Mouse (Mus musculus) mouse embryonic stem cell (cell line): ENCODE measurements around the gene Plekha3.

Source experiments
- in situ Hi-C, 2 experiments: fragments of 300-500 bp; cut with MboI; formaldehyde crosslinking; loops; 1 replicate in 1 of 2; 3 replicates in 1 of 2; pipeline ENCODE4 v1.14.3; 2019 to 2020; ENCODE audit warnings: low sequenced_read_pairs in 2 of 2, low pct_unique_long_range_greater_than_20kb in 1 of 2, mixed read lengths in 1 of 2; ENCODE audit not compliant: unreplicated experiment in 1 of 2

Plekha3 gene

DNA sequence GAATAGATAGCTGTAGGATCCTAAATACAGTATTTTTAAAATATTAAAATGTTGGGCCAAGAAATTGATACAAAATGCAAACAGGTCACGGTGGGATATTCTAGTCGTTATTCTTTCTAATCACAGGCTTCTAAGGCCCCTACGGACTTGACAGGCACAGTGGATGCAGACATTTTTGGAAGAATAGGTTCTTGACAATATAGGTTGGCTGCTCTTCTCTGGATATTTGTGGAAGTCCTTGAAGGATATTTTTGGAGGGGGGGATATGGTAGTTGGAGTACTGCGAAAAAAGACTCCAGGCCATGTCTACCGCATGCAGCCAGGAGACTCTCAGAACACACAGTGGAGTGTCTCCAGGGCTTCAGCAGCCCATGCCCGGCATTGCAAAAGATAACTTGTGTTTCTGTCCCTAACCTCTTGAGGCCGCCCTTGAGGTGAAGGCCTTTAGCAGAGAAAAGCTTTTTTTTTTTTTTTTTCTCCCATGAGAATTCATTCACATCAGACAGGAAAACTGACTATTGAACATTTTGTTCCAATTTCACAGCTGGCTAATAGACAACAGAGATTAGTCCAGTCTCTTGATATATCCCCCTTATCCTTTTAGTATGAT, 1.5 kb upstream of the Plekha3 start:
- in situ Hi-C loops = no loop called here

DNA sequence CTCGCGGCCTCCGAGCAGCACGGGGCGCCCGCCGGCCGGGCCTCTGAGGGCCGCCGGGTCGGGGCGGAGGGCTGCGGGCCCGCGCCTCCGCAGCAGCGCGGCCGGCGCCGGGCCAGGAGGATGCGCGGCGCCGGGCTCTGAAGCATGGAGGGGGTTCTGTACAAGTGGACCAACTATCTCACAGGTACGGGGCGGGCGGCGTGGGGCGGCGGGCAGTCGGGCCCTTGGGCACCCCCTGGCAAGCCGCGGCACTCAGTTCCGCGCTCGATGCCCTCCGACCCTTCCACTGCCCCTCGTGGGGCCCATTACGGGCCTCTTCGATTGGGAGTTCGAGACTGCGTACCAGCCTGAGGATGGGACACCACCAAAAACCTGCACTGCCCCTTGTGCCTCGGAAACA, 370 bp downstream of the Plekha3 start:
- in situ Hi-C loops = no loop called here

DNA sequence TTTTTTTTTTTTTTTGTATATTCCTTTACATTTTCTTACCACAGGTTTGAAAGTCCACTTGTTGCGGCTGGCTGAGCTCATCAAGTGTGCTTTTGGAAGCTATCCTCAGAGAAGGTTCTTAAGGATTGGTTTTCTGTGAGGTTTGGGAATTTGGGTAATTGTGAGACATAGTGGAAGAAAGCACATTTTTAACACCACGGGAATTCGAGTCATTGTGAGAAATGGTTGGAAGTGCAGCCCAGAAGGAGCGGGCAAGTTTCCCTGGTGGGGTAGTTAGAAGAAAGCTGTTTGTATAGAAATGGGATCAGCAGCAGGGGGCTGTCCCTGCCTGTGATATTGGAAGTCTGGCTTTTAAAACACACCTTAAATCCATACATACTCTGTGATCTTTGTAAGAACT, 868 bp downstream of the Plekha3 start:
- in situ Hi-C loops = no loop called here

DNA sequence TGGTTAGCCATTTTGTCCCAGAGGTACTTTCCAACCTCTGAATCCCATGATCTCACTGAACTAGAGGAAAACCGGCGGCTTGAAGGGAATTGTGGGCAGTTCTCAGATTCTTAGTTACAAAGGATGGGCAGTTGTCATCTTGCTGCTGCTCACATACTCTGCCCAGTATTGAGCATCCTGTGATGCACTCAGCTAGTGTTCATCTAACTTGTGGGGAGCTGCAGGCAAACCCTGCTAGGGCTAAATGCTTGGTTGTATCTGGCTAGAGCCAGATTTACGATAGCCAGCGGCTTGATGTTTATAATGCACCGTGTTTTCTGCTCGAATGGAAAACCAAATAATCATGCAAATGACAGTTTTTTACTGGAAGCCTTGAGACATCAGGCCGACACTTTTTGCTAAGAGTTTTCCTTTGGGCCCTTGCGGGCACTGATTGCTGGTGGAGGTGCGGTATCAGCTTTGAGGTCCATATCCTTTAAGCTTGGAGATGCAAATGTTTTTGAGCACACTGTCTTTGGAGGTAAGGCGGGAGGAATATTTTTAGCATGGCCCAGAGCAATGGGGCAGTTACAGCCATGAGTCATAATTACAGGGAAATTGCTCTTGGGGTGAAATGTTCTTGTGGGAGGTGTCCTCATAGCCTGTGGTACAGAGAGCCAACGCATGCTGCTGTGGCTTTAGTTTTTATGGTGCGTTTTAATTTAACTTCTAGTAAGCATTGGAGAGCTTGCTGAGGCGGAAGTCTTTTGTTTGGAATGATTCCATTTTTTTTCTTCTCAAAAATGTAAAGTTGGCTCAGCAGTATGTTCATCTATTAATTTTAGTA, 1.5 kb downstream of the Plekha3 start:
- in situ Hi-C loops = no loop called here

DNA sequence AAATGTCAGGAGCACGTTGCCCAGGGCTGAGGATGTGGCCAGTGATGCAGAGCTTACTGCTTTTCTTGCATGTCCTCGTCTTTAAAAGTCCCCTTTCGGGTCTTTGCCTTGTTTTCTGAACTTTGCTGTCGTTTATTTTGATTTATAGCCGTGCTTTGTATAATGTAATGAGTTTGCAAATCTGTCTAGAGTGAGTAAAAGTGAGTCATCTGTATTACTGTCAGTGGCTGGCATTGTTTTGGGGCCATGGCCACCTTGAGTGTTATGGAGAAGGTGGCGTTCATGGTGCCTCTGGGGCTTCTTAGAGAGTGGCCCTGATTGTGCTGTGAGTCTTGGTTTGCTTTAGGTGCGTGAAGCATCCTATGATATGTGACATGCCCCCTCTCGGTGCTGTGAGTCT, 7.2 kb downstream of the Plekha3 start:
- in situ Hi-C loops = no loop called here

DNA sequence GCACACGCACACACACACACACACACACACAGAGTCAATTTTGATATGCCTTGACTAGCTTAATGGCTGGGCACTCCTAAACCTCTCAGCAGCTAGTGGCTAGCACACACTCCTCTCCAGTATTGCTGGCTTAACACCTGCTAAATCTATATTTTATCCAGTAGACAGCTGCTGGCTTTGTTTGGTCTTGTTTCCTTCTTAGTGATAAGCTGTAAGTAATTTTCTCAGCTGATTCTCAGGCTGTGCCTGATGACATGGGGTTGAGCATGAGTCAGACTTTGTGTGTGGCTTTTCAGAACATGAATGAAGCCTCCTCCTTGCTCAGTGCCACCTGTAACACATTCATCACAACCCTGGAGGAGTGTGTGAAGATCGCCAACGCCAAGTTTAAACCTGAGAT, 11.9 kb downstream of the Plekha3 start:
- in situ Hi-C loops = no loop called here

DNA sequence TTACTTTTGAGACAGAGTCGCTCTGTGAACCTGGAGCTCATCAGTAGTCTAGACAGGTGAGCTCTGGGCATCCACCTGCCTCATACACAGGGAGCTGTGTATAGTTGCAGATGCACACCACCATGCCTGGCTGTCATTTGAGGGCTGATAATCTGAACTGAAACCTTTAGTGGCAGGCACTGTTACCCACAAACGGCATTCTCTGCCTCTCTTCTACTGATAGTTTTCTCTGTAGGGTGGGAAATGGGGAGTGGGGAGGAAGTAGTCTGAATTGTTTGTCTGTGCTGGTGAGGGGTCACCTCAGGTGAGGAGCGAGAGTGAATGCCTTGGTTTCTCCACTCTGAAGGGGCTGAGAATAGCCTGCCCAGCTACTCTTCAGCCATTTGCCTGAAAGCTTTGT, 12.5 kb downstream of the Plekha3 start:
- in situ Hi-C loops = no loop called here

DNA sequence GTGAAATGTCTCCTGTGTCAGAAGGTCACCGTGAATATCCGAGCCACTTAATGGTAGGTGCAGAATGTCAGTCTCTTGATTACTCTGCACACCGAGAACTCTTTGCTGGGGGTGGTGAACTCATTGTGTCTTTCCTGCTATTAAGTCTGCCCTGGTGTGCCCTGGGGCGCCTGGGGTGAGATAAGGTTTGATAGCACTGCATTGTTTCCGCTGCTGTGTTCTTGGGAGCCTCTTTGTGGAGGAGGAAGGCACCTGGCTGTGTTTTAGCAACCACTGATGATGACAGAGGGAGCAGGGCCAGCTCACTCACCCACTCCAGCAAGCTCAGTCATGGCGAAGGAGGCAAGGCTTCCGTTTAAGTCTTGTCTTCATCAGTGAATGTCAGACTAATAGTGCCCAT, 13.1 kb downstream of the Plekha3 start:
- in situ Hi-C loops = no loop called here

DNA sequence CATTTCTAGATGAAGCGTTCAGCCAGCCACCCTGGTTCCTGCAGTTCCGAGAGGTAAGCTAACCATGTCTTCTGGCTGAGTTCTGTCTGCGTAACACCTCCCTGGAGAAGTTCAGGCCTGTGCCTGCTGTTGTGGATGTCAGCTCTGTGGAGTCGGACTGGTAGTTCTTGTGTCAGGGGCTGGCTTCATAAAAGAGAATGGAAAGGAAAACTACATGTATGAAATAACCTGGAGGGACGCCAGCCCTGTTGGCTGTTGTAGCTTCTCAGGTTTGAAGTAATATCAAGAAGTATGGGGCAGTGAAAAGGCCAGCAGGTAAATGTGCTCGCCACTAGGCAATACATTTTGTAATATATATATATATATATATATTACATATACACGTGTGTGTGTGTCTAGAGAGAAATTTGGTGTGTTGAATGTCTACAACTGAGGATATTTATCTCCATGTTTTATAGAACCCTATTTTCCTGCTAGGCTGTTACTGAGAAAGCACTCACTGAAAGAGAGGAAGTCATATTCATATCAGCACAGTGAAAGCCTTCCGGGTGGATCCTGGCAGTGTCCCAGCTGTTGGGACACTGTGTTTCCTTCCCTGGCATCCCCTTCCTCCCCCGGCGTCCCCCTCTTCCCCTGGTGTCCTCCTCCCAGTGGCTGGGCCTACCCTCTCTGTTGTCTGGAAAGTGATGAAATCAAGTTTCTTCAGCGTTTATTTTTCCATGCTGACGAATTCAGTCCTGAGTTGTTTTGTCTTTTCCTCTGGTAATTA, 15.5 kb downstream of the Plekha3 start:
- in situ Hi-C loops = no loop called here

DNA sequence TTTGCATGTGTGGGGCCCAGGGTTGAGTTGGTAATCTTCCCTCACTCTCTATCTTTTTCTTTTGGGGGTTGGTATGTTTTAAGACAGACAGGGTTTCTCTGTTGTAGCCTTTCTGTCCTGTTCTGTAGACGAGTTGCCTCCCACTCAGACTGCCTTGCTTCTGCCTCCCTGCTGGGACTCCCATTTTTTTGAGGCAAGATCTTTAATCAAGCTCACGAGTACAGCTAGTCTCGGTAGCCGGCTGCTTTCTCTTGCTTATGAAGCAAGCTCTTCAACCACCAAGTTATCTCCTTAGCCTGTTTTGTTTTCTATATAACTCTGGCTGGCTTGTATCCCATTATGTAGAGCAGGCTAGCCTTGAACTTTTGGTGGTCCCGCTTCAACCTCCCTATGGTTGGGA, 18.7 kb downstream of the Plekha3 start:
- in situ Hi-C loops = no loop called here

DNA sequence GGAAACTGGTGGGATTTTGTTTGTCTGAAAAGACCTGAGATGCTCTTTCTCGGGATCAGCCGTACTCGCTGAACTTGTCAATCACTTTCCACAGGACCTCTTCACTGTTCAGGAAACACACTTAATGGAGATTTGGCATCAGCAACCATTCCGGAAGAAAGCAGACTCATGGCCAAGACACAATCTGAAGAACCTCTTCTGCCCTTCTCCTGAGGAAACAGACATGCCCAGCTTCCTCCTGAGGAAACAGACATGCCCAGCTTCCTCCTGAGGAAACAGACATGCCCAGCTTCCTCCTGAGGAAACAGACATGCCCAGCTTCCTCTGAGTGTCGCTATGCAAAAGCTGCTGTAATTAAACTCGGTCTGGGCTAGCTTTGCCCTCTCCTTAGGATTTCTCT, 20.2 kb downstream of the Plekha3 start:
- in situ Hi-C loops = no loop called here

DNA sequence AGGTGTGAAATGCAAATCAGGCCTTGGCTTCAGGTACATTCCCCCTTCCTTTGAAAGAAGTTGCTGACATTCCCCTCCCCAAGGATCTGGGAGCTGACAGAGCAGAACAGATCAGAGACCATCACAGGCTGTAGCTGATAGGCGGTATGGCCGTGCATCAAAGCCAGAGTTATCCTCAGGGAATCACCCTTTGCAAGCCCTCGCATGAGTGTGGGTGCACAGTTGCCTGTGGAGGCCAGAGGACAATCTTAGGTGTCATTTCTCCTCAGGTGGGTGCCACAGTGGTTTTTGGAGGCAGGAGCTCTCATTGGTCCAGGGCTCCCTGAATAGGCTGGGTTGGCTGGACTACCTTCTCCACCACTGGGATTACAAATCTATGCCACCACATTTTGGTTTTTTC, 27.1 kb downstream of the Plekha3 start:
- in situ Hi-C loops = no loop called here

DNA sequence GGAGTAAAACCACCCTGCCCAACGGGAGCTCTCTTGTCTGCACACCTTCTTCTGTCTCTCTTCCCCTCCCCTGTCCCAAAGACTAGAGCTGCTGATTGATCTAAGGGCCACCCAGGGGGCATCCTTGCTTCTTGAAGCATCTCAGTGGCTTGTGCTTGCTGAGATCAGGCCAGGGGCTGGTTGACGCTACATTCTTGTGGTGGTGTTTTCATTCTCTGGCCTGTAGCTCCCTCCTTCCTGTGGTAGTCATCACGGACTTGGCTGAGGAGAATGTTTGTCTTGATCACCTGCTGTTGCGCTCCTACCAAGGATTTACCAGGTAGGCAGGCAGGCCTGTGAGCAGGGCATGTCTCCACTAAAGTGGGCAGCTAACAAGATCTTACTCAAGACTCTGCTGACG, 27.7 kb downstream of the Plekha3 start:
- in situ Hi-C loops = no loop called here

DNA sequence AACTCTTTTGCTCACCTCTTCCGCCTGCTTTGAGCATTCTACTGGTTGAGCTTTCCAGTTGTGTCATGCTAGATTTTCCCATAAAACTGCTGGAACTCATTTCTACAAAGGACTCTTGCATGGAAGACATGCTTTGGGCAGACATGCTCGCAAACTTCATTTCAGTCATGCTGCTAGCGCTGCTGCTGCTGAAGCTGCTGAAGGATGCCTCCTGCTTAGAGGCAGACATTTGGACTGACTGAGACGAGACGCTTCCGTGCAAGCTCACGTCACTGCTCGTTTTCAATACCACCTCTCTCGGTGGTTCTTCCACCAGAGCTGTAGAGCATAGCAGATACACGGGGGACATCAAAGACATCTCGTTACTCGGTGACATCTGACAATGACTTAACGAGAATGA, 30.6 kb downstream of the Plekha3 start:
- in situ Hi-C loops = no loop called here

DNA sequence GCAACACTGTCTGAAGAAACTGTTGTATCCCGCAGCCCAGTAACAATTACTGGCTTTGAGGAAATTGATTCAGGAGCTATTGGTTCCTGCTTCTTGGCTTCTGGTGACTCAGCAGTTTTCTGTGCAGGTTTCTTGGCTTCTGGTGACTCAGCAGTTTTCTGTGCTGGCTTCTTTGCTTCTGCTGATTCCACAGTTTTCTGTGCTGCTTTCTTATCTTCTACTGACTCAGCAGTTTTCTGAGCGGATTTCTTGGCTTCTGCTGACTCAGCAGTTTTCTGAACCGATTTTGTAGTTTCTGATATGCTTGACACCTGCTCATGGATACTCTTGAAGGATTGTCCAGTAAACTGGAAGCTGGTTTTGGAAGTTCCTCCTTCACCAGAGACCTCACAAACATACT, 33.4 kb downstream of the Plekha3 start:
- in situ Hi-C loops = no loop called here

DNA sequence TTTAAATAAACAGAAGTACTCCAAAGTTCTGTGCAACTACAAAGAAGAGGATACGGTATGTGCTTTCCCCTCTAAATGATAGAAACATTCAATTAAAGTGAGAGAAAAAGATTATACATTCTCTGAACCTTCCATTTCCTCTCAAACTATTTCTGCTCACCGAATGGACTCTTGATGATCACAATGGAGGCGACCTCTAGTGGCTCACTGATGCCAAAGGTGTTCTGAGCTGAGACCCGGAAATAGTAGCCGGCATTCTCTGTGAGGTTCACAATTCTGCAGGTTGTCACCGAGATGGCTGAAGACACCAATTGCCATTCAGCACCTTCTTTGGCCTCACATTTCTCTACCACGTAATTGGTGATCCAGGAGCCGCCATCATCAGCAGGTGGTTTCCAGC, 39.9 kb downstream of the Plekha3 start:
- in situ Hi-C loops = no loop called here

DNA sequence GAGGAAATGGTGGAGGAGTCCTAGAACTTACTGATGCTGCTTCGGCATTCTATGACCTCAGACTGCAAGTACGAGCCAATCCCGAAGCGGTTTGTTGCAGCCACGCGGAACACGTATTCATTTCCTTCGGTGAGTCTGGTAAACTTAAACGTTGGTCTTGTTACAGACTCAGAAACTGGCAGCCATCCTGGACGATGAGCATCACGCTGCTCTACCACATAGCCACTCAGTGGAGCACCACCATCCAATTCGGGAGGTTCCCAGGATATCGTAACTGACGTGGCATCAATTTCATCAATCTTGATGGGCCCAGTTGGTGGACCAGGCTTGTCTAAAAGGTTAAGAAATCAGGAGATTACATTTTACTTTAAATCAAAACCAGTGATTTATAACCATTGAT, 44.6 kb downstream of the Plekha3 start:
- in situ Hi-C loops = no loop called here
